Mouse (Mus musculus) liver, adult 2 months (tissue): Measurements from ENCODE around the gene Leprot.

ENCODE experiments used
- CTCF ChIP-seq: fragments of 200-500 bp; IDR thresholded peaks from 2 replicates; pipeline ENCODE4 v1.5.1; 2011; ENCODE audit warnings: low read depth, low read length, control low read depth
- POLR2A ChIP-seq: fragments of 200-500 bp; IDR thresholded peaks from 2 replicates; pipeline ENCODE4 v1.6.1; 2011; ENCODE audit warnings: low read length, control low read depth; ENCODE audit not compliant: insufficient read depth; ENCODE audit errors: extremely low read depth

- TF ChIP-seq CTCF (no peak), POLR2A (no peak)
These were observed 43.9 kb upstream of the Leprot start for GRCm38 (mm10) chr4:101603635-101604034.
